Mouse (Mus musculus): ENCODE measurements around the gene Acp7.

- TF ChIP-seq CTCF (IDR thresholded peaks at IDR 0.05; ENCODE audit: borderline replicate concordance, insufficient read depth, low read length) (no peak), POLR2A (IDR thresholded peaks at IDR 0.05; ENCODE audit: low read depth, low read length) (no peak)
These were observed 45.8 kb upstream of the Acp7 start for GRCm38 (mm10) chr7:28676811-28677541.
